Mouse (Mus musculus) intestine, embryonic 14.5 days (tissue): ENCODE results near the gene Stard8. TPM values are rescaled to one million over a fixed set of nuclear protein-coding genes. Genes with fewer than 3 reads are reported as not detected.

Source experiments
- ATAC-seq: fragments of 200-750 bp; cut with Nextera tagmentation; replicated peaks from 2 replicates; pipeline ENCODE4 v1.8.0; 2017; ENCODE audit warnings: low read depth, moderate number of reproducible peaks, moderate TSS enrichment, moderate library complexity; ENCODE audit not compliant: low FRiP score, low TSS enrichment
- DNase-seq: peaks from one replicate; pipeline ENCODE4 v3.0.0-alpha.2; 2018; ENCODE audit warnings: low spot score
- H3K27ac ChIP-seq: fragments of 300-500 bp; sonication (generic); 2 replicates; pipeline ENCODE4 v1.5.1; 2014; ENCODE audit warnings: low read depth, mild to moderate bottlenecking, control low read depth
- H3K27me3 ChIP-seq: fragments of 300-500 bp; sonication (generic); replicated peaks from 2 replicates; pipeline ENCODE4 v1.6.1; 2014; ENCODE audit warnings: low read length, control low read depth; ENCODE audit not compliant: control insufficient read depth, insufficient read depth
- H3K36me3 ChIP-seq: fragments of 300-500 bp; sonication (generic); 2 replicates; pipeline ENCODE4 v1.6.1; 2014; ENCODE audit warnings: low read length, control low read depth; ENCODE audit not compliant: control insufficient read depth, insufficient read depth
- H3K4me1 ChIP-seq: fragments of 300-500 bp; sonication (generic); replicated peaks from 2 replicates; pipeline ENCODE4 v1.6.1; 2014; ENCODE audit warnings: low read length, control low read depth, mixed read lengths; ENCODE audit not compliant: control insufficient read depth, insufficient read depth
- H3K4me2 ChIP-seq: fragments of 300-500 bp; sonication (generic); 2 replicates; pipeline ENCODE4 v1.6.1; 2014; ENCODE audit warnings: low read length
- H3K4me3 ChIP-seq: fragments of 300-500 bp; sonication (generic); 2 replicates; pipeline ENCODE4 v1.5.1; 2014; ENCODE audit warnings: low read depth, low read length, control low read depth, mixed read lengths
- H3K9ac ChIP-seq: fragments of 300-500 bp; sonication (generic); 2 replicates; pipeline ENCODE4 v1.6.1; 2014; ENCODE audit warnings: mild to moderate bottlenecking, low read length
- H3K9me3 ChIP-seq: fragments of 300-500 bp; sonication (generic); 2 replicates; pipeline ENCODE4 v1.6.1; 2016; ENCODE audit warnings: low read length, control low read depth; ENCODE audit not compliant: control insufficient read depth
- WGBS: fragments of 180-500 bp; shearing (Covaris S2); extraction: QIAGEN DNeasy Blood & Tissue Kit; methylation state at CpG from one replicate; pipeline ENCODE4 v1.1.7; 2014; 5-methylcytosine and 5-hydroxymethylcytosine counted together
- polyA plus RNA-seq: library from polyadenylated mRNA; unstranded; fragments of >200 nt; fragmentation: Nextera tagmentation; extraction: Ambion mirVana; gene quantifications from 2 replicates; pipeline ENCODE4 v1.2.1, GENCODE M21; 2014

Gene Stard8
- polyA plus RNA-seq, 1 experiment from 2014 or later: 6.6 TPM

DNA sequence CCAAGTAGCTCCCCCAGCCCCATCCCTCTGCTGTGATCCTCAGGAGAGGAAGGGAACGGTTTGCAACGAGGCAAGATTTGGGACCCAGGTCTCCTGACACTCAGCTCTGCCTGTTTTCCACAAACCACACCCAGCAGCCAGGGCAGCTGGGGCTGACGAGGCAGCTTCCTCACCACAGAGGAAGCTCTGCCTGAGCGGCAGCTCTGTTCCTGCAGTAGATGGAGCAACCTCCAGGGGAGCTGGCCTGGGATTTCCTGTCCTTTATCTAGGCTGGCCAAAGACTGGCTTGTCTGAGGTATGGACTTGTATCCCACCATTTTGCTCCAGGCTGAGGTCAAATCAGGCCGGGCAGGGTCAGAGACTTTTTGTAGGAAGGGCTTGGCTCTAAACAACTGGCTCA is 46.2 kb downstream of the Stard8 start:
- Histone ChIP-seq H3K27me3 (0 out of 2 replicates have a peak, but pooled peaks cover 10% of the 10 kb centered on the region), H3K4me1 (no peaks in the 10 kb centered on the region; the same call in 1 of the 2 replicates), H3K4me3 (no peak overlapping the region), H3K9ac (no peak overlapping the region), H3K4me2 (no peak overlapping the region), H3K9me3 (no peaks in the 10 kb centered on the region), H3K36me3 (no peaks in the 10 kb centered on the region), H3K27ac (no peak overlapping the region)
- no peak for DNase-seq
- 49% methylated on average over 5 of the region's 5 CpGs for WGBS
- ATAC-seq: no peak

DNA sequence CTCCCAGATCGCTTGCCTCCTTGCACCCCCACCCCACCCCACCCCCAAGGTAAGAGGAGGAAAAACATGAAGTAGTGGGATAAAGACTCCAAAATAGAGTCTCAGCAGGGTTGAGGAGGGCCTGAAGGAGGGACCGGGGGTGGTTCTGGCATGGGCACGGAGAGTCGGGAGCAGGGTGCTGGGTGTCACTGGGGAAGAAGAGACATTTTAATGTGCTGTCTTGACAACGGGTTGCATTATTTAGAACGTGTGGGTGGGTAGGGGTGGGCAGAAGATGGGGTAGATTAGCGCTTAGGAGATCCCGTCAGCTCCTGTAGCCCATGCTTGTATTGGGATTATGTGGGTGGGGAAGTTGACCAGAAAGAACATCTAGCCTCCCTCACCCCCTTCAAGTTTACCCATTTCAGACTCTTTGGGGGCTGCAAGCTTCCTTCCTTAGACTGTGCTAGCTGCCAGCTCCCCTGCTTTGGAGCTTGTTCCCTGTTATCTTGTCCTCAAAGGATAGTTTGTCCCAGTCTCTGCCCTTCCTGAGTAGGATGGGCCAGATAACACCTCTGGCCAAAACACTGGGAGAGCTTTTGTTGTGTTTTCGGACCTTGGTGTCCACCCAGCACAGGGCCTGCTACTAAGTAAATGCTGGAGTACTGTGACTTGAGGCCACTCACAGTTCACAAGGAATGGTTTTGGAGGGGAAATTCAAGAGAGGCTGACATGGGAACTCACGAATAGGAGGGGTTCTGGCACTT is 47.9 kb downstream of the Stard8 start:
- Histone ChIP-seq H3K27ac (no peak overlapping the region), H3K4me3 (no peak overlapping the region), H3K9ac (no peak overlapping the region), H3K27me3 (0 out of 2 replicates have a peak, but pooled peaks cover 5% of the 10 kb centered on the region), H3K36me3 (no peaks in the 10 kb centered on the region), H3K9me3 (no peaks in the 10 kb centered on the region), H3K4me1 (no peaks in the 10 kb centered on the region; the same call in 1 of the 2 replicates), H3K4me2 (no peak overlapping the region)
- WGBS: 78% methylated on average over 10 of the region's 10 CpGs
- DNase-seq: no peak
- ATAC-seq: no peak

- 75% methylated on average over 7 of the region's 7 CpGs for WGBS
- Histone ChIP-seq H3K27ac (no peak overlapping the region), H3K4me1 (no peaks in the 10 kb centered on the region), H3K9me3 (no peaks in the 10 kb centered on the region), H3K9ac (no peak overlapping the region), H3K4me3 (no peak overlapping the region), H3K27me3 (0 out of 2 replicates have a peak, but pooled peaks cover 5% of the 10 kb centered on the region), H3K4me2 (no peak overlapping the region), H3K36me3 (no peaks in the 10 kb centered on the region)
- ATAC-seq (no peak), DNase-seq (no peak)
These were observed 49.2 kb downstream of the Stard8 start for GRCm38 (mm10) chrX:99052255-99052654.

GRCm38 (mm10) chrX:99054512-99054911 is 51.5 kb downstream of the Stard8 start:
- DNase-seq: no peak
- WGBS: 66% methylated on average over 7 of the region's 7 CpGs

GRCm38 (mm10) chrX:99057772-99058440 is 54.9 kb downstream of the Stard8 start:
- no peaks in the 10 kb centered on the region for H3K4me1 ChIP-seq
- no peak overlapping the region for H3K27ac ChIP-seq
- H3K9me3 ChIP-seq: no peaks in the 10 kb centered on the region
- no peaks in the 10 kb centered on the region for H3K36me3 ChIP-seq
- no peak for DNase-seq
- ATAC-seq: no peak
- WGBS: 69% methylated on average over 6 of the region's 6 CpGs
- no peak overlapping the region for H3K9ac ChIP-seq
- H3K4me2 ChIP-seq: no peak overlapping the region
- H3K4me3 ChIP-seq: no peak overlapping the region
- H3K27me3 ChIP-seq: 0 out of 2 replicates have a peak, but pooled peaks cover 5% of the 10 kb centered on the region

More at GRCm38 (mm10) chrX:99054512-99054911, 51.5 kb downstream of the Stard8 start:
- Histone ChIP-seq H3K27me3 (0 out of 2 replicates have a peak, but pooled peaks cover 5% of the 10 kb centered on the region), H3K36me3 (no peaks in the 10 kb centered on the region), H3K4me3 (no peak overlapping the region), H3K9me3 (no peaks in the 10 kb centered on the region), H3K4me1 (no peaks in the 10 kb centered on the region), H3K4me2 (no peak overlapping the region), H3K9ac (no peak overlapping the region), H3K27ac (no peak overlapping the region)
- no peak for ATAC-seq

DNA sequence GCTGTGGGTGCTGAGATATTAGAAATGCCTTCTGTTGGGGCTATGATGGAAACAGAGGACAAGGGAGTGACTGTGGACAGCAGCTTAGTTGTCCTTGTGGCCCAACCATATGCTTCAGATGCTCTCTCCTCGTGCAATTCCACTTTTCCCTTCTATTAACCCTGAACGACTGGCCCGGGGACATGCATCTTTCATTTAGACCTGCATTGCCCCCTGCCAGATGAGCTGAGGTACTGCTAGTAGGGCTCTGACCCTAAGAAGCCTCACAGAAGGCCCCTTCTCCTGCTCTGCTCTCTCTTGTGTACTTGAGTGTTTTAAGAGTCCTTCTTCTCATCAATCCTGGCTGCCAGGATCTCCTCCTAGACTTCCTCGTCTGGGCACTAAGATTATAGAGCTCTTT is 56.1 kb downstream of the Stard8 start:
- Histone ChIP-seq H3K9ac (no peak overlapping the region), H3K4me3 (no peak overlapping the region), H3K36me3 (no peaks in the 10 kb centered on the region), H3K27ac (no peak overlapping the region), H3K9me3 (no peaks in the 10 kb centered on the region), H3K4me1 (no peaks in the 10 kb centered on the region), H3K27me3 (no peaks in the 10 kb centered on the region), H3K4me2 (no peak overlapping the region)
- WGBS: 35% methylated on average over 4 of the region's 4 CpGs
- ATAC-seq (no peak), DNase-seq (no peak)

- Histone ChIP-seq H3K27ac (no peak overlapping the region), H3K9ac (no peak overlapping the region), H3K4me1 (no peaks in the 10 kb centered on the region), H3K9me3 (no peaks in the 10 kb centered on the region), H3K36me3 (no peaks in the 10 kb centered on the region), H3K4me2 (no peak overlapping the region), H3K27me3 (peaks cover 4% of the 10 kb centered on the region; the same call in 1 of the 2 replicates), H3K4me3 (no peak overlapping the region)
- 93% methylated on average over 9 of the region's 9 CpGs for WGBS
- DNase-seq (no peak), ATAC-seq (no peak)
These were observed 62.5 kb downstream of the Stard8 start for GRCm38 (mm10) chrX:99065582-99065981.

DNA sequence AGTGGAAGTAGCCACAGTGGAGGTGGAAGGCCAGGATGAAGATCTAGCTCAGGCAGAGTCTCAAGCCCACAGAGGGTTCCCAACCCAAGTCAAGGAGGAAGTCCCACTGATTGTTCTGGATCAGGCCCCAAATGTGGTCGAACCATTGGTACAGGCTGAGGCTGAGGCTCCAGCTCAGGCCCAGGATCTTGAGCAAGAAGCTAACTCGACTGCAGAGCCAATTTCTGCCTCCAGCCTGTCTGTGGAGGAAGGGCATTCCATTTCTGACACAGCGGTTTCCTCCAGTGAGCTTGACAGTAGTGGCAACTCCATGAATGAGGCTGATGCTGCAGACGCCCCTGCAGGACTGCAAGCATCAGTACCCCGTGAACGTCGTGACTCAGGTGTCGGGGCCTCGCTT is 63.5 kb downstream of the Stard8 start:
- Histone ChIP-seq H3K4me2 (no peak overlapping the region), H3K4me1 (no peaks in the 10 kb centered on the region), H3K9ac (no peak overlapping the region), H3K9me3 (no peaks in the 10 kb centered on the region), H3K27ac (no peak overlapping the region), H3K27me3 (peaks cover 4% of the 10 kb centered on the region; the same call in 1 of the 2 replicates), H3K4me3 (no peak overlapping the region), H3K36me3 (no peaks in the 10 kb centered on the region)
- 83% methylated on average over 9 of the region's 9 CpGs for WGBS
- DNase-seq (no peak), ATAC-seq (no peak)
